Mouse (Mus musculus) ovary, adult 18-20 months (tissue): Measurements from ENCODE around the gene Naxd.

Experiments used
- DNase-seq: peaks from one replicate; pipeline ENCODE4 v3.0.0; 2022; ENCODE audit warnings: low spot score, mixed read lengths

Naxd gene

DNA sequence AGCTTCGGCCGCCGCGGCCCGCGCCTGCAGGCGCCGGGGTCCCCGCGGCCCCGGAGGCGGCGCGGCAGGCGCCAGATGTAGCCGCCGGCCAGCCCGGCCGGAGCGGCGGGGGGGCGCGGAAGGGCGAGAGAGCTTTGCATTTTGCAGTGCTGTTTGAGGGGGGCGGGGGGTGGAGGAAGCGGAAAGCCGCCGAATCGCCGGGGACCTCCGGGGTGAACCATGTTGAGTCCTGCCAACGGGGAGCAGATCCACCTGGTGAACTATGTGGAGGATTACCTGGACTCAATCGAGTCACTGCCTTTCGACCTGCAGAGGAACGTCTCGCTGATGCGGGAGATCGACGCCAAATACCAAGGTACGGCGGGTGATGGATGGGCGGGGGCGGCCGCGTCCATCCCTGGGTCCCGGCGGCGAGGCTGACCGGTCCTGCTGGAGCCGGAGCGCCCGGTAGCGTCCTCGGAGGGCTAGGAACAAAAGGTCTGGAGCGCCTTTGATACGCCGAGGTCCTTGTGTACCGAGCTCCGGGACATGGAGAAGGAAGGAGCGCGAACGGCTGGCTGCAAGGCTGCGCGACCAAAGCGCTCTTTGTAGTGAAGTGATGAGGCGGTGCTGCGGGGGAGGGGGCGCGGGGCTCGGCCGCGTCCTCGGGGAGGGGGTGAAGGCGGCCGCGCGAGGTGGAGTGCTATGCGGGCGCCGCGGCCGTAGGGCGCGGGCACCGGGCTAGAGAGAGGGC, 59.6 kb downstream of the Naxd start:
- peak; percentile 11 for DNase-seq

- no peak for DNase-seq
Observed at GRCm38 (mm10) chr8:11557424-11557767, 60.1 kb downstream of the Naxd start.

- DNase-seq = peak; percentile 97
Observed at GRCm38 (mm10) chr8:11557768-11558629, 60.7 kb downstream of the Naxd start.

DNA sequence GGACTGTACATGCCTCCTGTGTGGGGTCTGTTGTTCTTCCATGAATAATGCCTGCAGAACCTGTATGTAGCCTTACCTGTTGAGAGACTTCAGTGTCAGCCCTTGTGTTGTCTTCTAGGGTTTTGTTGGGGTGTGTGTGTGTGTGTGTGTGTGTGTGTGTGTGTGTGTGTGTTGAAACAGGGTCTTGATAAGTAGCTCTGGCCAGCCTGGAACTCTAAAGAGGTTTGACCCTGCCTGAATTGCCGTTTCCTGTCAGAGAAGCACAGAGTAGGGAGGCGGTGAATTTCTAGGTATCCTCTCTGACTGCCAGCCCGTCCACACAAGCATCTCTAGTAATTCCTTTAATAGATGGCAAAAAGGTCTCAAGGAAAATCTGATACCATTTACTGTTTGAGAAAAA, 62.2 kb downstream of the Naxd start:
- no peak for DNase-seq

DNA sequence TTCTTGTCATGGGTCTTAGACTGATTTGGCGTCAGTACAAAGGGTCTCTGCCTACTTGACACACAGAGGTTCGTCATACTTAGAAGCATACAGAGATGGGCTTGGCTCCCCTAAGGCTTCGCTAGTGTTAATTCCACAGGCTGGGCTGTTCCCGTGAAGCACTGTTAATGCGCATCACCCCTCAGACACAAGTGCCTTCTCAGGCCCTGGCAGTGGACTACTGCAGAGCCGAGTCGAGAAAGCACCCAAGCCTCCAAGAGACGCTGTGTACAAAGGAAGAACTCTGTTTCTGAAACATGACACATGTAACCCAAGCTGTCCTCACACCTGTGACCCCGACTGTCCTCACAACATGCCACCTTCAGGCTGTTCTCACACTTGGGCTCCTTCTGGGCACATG, 62.9 kb downstream of the Naxd start:
- no peak for DNase-seq

DNA sequence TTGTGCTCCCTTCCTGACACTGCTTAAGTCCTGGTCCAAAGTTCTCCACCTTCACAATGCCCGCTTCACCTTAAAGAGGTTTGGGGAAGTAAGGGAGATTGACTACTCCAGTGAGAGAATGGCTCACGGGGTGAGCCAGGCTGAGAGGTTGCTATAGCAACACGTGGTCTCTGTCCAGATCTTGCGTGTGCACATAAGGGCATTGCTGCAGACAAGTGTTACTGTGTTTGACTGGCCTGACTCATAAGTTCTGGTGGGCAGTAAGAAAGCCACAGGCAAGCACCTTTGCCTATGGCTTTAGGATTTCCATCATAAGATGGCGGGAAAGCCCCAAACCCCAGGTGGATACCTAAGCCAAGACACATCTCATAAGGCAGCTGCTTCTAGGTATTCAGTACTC, 66.9 kb downstream of the Naxd start:
- DNase-seq = no peak
